Mouse (Mus musculus) liver, embryonic 14.5 days (tissue): ENCODE data around the gene Lrrc8b. TPM values are rescaled to one million over a fixed set of nuclear protein-coding genes. Genes with fewer than 3 reads are reported as not detected.

ENCODE experiments used
- ATAC-seq: fragments of 200-750 bp; cut with Nextera tagmentation; 2 replicates; pipeline ENCODE4 v1.8.0; 2017; ENCODE audit warnings: moderate number of reproducible peaks, mild to moderate bottlenecking, moderate library complexity; ENCODE audit not compliant: insufficient read depth
- DNase-seq, 3 experiments: peaks; one replicate each; pipeline ENCODE4 v3.0.0-alpha.2; 2012 to 2013; ENCODE audit warnings: low read depth in 3 of 3, low spot score in 3 of 3
- H3K27ac ChIP-seq: fragments of 300-500 bp; sonication (generic); 2 replicates; pipeline ENCODE4 v1.5.1; 2014; ENCODE audit warnings: moderate library complexity, mild to moderate bottlenecking, control low read depth, inconsistent platforms
- H3K27me3 ChIP-seq: fragments of 300-500 bp; sonication (generic); 2 replicates; pipeline ENCODE4 v1.6.1; 2014; ENCODE audit warnings: mild to moderate bottlenecking, low read length, moderate library complexity; ENCODE audit not compliant: control insufficient read depth, insufficient read depth
- H3K36me3 ChIP-seq: fragments of 300-500 bp; sonication (generic); replicated peaks from 2 replicates; pipeline ENCODE4 v1.6.1; 2014; ENCODE audit warnings: low read depth; ENCODE audit not compliant: control insufficient read depth, insufficient read depth
- H3K4me1 ChIP-seq, 2 experiments: fragments of 200-500 bp in 1 of 2; fragments of 300-500 bp in 1 of 2; sonication (generic) in 1 of 2; replicated peaks; 2 replicates each; pipeline ENCODE4 v1.6.1; 2012 to 2014; ENCODE audit warnings: antibody characterized with exemption in 1 of 2, inconsistent platforms in 1 of 2, low read length in 1 of 2; ENCODE audit not compliant: control insufficient read depth in 2 of 2, insufficient read depth in 2 of 2
- H3K4me2 ChIP-seq: fragments of 300-500 bp; sonication (generic); 2 replicates; pipeline ENCODE4 v1.6.1; 2014; ENCODE audit warnings: low read depth, mild to moderate bottlenecking, control low read depth, moderate library complexity
- H3K4me3 ChIP-seq, 2 experiments: fragments of 200-500 bp in 1 of 2; fragments of 300-500 bp in 1 of 2; sonication (generic) in 1 of 2; 2 replicates each; pipeline ENCODE4 v1.5.1; 2012 to 2014; ENCODE audit warnings: low read depth in 2 of 2, low read length in 2 of 2, mild to moderate bottlenecking in 2 of 2, control low read depth in 1 of 2, inconsistent platforms in 1 of 2, moderate library complexity in 1 of 2; ENCODE audit not compliant: insufficient read depth in 1 of 2
- H3K9ac ChIP-seq: fragments of 300-500 bp; sonication (generic); replicated peaks from 2 replicates; pipeline ENCODE4 v1.6.1; 2014; ENCODE audit warnings: mild to moderate bottlenecking, control low read depth, moderate library complexity
- H3K9me3 ChIP-seq: fragments of 300-500 bp; sonication (generic); 2 replicates; pipeline ENCODE4 v1.6.1; 2016; ENCODE audit warnings: low read length, mixed read lengths; ENCODE audit not compliant: control insufficient read depth
- CTCF ChIP-seq: IDR thresholded peaks from 2 replicates; pipeline ENCODE4 v1.5.1; 2016; ENCODE audit warnings: antibody characterized with exemption, low read depth, control low read depth
- EP300 ChIP-seq: IDR thresholded peaks from 2 replicates; pipeline ENCODE4 v1.6.1; 2016; ENCODE audit warnings: antibody characterized with exemption, low read depth
- WGBS: fragments of 180-500 bp; shearing (Covaris S2); extraction: QIAGEN DNeasy Blood & Tissue Kit; methylation state at CpG from one replicate; pipeline ENCODE4 v1.1.7; 2014; ENCODE audit not compliant: insufficient replicate concordance; 5-methylcytosine and 5-hydroxymethylcytosine counted together
- polyA plus RNA-seq, 2 experiments: library from polyadenylated mRNA; depleted of rRNA in 1 of 2; stranded (reverse) in 1 of 2; unstranded in 1 of 2; fragments of >200 nt; fragmentation: Nextera tagmentation in 1 of 2; extraction: Ambion mirVana in 1 of 2; gene quantifications; 2 replicates each; pipeline versions ENCODE4 v1.2.1 to v1.2.3; 2012 to 2014

The Lrrc8b gene
- polyA plus RNA-seq, 2 experiments, result 3.5 to 3.8 TPM

DNA sequence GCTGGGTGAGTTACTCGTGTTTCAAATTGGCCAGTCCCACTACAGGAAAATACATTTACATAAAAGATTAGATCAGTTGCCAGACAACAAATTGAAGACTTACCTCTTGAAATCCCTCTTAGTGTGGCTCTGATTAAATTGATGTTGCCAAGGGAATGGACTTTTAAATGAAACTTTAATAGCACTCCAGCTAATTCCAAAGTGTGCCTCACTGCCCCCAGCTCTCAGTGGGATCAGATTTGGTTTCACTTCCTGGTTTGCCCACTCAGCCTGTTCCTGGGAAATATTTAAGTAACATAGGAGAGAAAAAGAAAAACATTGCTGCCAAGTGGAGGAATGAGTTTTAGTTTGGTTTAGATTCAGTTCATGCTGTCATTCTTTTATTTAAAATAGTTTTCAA is 38.5 kb downstream of the Lrrc8b start:
- Histone ChIP-seq H3K9me3 (no peaks in the 10 kb centered on the region), H3K27me3 (no peaks in the 10 kb centered on the region), H3K36me3 (no peaks in the 10 kb centered on the region), H3K27ac (no peak overlapping the region), H3K4me1 (no peaks in the 10 kb centered on the region), H3K9ac (no peak overlapping the region), H3K4me3 (no peak overlapping the region), H3K4me2 (no peak overlapping the region)
- no peak for TF ChIP-seq EP300
- TF ChIP-seq CTCF, result no peak
- DNase-seq, result no peak
- ATAC-seq, result no peak
- 26% methylated on average over 1 of the region's 1 CpGs for WGBS

DNA sequence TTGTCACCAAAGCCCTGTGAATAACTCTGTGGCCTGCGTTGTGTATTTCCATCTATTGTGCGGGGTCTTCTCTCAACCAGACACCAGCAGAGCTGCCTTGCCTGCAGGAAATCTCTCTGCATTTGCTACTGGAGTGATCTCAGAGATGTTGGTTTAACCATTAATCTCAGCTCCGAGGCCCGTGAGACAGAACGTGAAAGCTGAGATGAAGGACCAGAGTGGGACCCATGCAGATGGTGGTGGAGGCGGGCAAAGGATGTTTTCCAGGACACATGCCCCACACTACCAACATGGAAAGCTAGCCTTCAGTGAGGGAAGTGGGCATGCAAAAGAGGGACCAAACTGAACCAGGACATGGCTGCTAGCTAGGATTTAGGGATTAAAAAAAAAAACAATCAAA is 43.5 kb downstream of the Lrrc8b start:
- H3K36me3 ChIP-seq, result no peaks in the 10 kb centered on the region
- no peak overlapping the region for H3K4me3 ChIP-seq
- no peak overlapping the region for H3K27ac ChIP-seq
- ATAC-seq (no peak), DNase-seq (no peak)
- H3K4me1 ChIP-seq, result no peaks in the 10 kb centered on the region
- 70% methylated on average over 6 of the region's 6 CpGs for WGBS
- H3K4me2 ChIP-seq, result no peak overlapping the region
- TF ChIP-seq CTCF (no peak), EP300 (no peak)
- no peaks in the 10 kb centered on the region for H3K27me3 ChIP-seq
- H3K9me3 ChIP-seq, result no peaks in the 10 kb centered on the region
- H3K9ac ChIP-seq, result no peak overlapping the region

DNA sequence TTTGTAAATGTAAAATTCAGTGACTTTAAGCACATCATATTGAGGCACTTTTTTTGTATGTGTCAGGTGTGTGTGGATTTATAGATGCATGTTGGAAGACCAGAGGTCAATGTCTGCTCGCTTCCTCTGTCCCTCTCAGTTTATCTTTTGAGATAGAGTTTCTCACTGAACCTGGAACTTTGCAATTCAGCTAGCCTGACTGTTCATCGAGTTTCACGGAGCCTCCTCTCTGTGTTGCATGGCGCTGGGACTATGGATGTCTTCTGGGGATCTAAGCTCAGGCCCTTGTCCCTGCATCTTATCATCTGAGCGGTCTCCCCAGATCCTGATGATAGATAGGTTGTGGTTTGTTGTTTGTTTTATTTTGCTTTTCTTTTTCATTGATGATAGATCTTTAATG is 45.0 kb downstream of the Lrrc8b start:
- TF ChIP-seq CTCF (no peak), EP300 (no peak)
- Histone ChIP-seq H3K4me1 (no peaks in the 10 kb centered on the region), H3K9me3 (no peaks in the 10 kb centered on the region), H3K36me3 (no peaks in the 10 kb centered on the region), H3K27me3 (no peaks in the 10 kb centered on the region), H3K27ac (no peak overlapping the region), H3K9ac (no peak overlapping the region), H3K4me3 (no peak overlapping the region), H3K4me2 (no peak overlapping the region)
- no peak for DNase-seq
- WGBS, result 76% methylated on average over 5 of the region's 5 CpGs
- ATAC-seq, result no peak

DNA sequence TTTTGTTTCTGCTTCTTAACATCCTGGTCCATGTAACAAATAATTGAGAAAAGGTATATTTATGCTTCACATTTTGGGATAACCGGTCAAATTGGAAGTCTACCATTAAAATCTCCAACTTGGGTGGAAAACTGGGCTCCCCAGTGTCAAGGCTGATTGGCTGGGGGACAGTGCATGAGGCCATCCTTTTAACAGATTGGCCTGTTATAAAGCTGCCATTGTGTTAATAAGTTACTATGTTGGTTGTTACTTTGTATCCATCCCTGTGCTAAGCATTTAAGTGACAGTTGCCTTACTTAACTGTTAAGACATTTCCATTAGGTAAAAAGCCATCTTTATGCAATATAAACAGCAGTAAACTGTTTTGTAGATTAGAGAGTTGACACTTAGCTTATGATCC is 45.5 kb downstream of the Lrrc8b start:
- H3K4me2 ChIP-seq, result no peak overlapping the region
- DNase-seq, result no peak
- WGBS, result 84% methylated on average over 1 of the region's 1 CpGs
- no peak for ATAC-seq
- TF ChIP-seq CTCF (no peak), EP300 (no peak)
- no peaks in the 10 kb centered on the region for H3K36me3 ChIP-seq
- no peak overlapping the region for H3K27ac ChIP-seq
- H3K9ac ChIP-seq, result no peak overlapping the region
- H3K27me3 ChIP-seq, result no peaks in the 10 kb centered on the region
- no peaks in the 10 kb centered on the region for H3K9me3 ChIP-seq
- no peak overlapping the region for H3K4me3 ChIP-seq
- no peaks in the 10 kb centered on the region for H3K4me1 ChIP-seq

DNA sequence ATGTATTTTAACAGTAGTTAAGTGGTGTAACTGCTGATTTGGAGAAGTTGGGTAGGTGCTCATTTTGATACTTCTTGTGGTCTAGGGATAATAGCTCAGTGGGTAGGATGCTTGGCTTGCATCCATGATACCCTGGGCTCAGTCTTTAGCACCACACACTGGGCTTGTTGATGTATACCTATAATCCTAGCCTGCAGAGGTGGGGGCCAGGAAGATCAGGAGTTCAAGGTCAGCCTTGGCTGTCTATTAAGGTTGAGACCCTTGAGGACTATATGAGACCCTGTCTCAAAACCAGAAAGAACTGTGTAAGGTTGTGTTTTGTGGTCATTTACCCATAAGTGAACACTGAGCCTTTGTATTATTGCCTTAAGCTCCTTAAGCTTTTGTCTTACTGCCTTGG is 49.1 kb downstream of the Lrrc8b start:
- Histone ChIP-seq H3K9ac (no peak overlapping the region), H3K4me2 (no peak overlapping the region), H3K4me3 (no peak overlapping the region), H3K27me3 (no peaks in the 10 kb centered on the region), H3K36me3 (no peaks in the 10 kb centered on the region), H3K9me3 (no peaks in the 10 kb centered on the region), H3K27ac (no peak overlapping the region), H3K4me1 (no peaks in the 10 kb centered on the region)
- DNase-seq (no peak), ATAC-seq (no peak)
- TF ChIP-seq CTCF, result no peak
- no peak for TF ChIP-seq EP300

GRCm38 (mm10) chr5:105465550-105465949 is 50.0 kb downstream of the Lrrc8b start:
- H3K27ac ChIP-seq, result no peak overlapping the region
- no peak for DNase-seq
- WGBS, result 80% methylated on average over 8 of the region's 8 CpGs
- no peaks in the 10 kb centered on the region for H3K9me3 ChIP-seq
- H3K27me3 ChIP-seq, result no peaks in the 10 kb centered on the region
- no peak for TF ChIP-seq CTCF
- no peak for TF ChIP-seq EP300
- no peak overlapping the region for H3K4me3 ChIP-seq
- H3K4me1 ChIP-seq, result no peaks in the 10 kb centered on the region
- no peak overlapping the region for H3K9ac ChIP-seq
- H3K36me3 ChIP-seq, result no peaks in the 10 kb centered on the region
- H3K4me2 ChIP-seq, result no peak overlapping the region
- ATAC-seq, result no peak
